Mouse (Mus musculus): Measurements from ENCODE around the gene Rbm8a2.
"Not testable (repeated sequence)": the region's sequence is repeated elsewhere in the genome, so short reads cannot be mapped to it uniquely, and the experiment has no call there.

Gene Rbm8a2

DNA sequence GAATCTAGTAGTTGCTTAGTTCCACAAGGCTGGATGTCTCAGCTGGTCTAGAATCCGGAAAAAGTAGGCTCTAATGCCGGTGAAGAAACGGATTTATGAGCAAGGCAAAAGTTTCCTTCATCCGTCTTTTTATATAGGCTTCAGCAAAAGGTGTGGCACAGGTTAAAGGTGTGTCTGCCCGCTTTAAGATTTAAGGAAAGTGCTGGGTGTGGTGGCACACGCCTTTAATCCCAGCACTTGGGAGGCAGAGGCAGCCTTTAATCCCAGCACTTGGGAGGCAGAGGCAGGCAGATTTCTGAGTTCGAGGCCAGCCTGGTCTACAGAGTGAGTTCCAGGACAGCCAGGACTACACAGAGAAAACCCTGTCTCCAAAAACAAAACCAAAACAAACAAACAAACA, at the start of gene Rbm8a2:
Gene Rbm8a2, minus strand, starts transcription at position 101 of the 400 bp plus-strand sequence.
- not testable (repeated sequence) for DNase-seq (ENCODE audit: low spot score in 2 of 2)

DNA sequence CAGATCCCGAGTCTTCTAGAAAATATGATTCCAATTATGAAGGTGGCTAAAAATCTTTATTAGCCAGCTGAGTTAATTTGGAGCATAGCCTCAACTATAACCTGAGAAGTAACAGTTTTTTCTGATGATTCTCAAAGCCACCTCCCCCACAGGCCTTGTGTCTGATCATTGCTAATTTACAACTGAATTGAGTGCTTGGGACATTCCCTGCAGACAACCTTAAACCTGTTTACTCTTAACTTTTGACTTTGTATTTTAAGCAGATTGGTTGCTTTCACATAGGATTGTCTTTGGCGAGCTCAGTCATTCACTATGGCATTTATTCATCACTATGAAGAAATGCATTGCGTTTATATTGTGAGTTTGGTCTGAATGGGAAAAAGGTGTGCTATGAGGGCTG, 49.5 kb upstream of the Rbm8a2 start:
- no peak for DNase-seq (ENCODE audit: low spot score in 2 of 2)

DNA sequence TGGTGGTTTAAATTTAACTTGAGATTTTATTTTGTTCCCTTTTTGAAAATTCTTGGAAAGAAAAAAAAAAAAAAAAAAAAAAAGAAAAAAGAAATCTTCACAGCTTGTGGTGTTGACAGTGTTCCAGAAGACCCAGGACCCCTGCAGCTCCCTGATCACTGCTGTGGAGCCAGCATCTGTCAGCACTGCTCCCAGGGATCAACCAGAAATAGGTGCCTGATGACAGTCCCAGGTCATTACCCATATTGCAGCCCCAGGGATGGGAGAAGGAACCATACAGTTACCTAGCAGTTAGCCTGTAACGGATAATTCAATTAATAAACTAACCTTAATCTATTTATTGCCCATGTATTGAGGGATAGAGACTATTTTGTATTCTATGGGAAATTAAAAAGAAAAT, 45.6 kb upstream of the Rbm8a2 start:
- DNase-seq (ENCODE audit: low spot score in 2 of 2): no peak

DNA sequence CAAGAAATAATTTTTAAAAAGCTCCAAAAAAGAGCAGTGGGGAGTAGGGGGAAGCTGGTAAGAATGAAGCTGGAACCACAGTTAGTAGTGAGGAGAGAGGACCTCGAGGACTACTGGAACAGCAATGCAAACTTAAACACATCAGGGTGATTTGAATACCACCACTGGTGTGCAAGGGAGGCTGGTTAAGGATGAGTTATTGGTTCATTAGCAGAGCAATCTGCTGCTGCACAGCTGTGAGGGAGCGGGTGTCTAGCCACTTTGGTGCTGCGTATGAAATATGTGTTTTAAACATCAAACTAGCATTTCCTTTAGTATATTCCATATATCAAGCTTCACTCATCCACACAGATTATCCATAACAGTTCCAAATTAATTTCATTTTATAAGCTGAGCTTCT, 39.6 kb upstream of the Rbm8a2 start:
- DNase-seq (ENCODE audit: low spot score in 2 of 2): no peak

DNA sequence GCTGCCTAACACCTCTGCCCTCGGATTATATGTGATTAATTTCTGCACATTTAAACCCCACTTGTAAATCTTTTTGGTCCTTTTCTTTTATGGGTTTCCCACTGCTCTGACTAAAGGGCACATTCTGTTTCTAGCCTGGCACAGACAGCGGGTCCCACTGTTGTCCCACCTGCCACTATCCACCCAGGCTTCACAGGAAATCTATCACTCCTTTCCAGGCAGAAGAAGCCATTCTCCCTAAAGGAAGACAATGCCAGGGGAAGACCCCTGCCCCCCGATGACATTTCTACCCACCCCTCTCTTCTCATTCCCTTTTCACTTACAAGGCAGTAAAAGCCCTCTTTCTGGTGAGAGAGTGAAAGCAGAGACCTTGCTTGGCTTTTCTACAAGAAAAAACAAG, 37.2 kb upstream of the Rbm8a2 start:
- no peak for DNase-seq (ENCODE audit: low spot score in 2 of 2)

DNA sequence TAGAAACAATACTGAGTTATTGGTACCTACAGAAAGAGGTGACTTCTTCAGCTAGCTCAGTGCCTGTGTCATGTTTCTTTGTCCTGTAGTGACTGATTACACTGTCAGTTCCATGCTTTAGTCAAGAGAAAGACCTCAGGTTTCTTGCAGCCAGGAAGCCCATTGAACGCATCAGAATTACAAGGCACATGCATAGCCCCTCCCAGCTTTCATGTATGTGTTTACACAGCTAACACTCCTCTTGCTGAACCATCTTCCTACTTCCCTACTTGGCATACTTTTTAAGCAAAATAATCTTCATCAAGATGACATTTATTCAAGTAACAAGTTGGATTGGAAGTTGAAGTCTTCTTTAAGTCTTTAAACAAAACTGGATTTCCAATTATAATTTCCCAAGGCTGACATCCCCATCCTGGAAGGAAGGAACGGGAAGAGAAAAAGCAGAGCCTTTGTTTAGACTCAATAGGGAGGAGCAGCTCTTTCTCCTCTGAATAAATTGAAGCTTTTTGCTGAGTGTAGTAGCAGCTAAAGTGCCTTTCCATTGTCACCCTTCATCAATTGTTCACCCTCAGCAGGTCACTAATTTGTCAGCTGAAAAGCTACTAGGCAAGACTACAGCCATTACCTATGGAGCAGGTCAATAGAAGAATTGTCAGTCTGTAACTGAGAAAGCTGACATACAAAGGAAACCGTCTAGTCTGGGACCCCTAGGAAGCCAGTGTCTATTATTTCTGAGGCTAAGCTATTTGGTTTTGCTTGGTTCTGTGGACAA, 34.8 kb upstream of the Rbm8a2 start:
- no peak for DNase-seq (ENCODE audit: low spot score in 2 of 2)

DNA sequence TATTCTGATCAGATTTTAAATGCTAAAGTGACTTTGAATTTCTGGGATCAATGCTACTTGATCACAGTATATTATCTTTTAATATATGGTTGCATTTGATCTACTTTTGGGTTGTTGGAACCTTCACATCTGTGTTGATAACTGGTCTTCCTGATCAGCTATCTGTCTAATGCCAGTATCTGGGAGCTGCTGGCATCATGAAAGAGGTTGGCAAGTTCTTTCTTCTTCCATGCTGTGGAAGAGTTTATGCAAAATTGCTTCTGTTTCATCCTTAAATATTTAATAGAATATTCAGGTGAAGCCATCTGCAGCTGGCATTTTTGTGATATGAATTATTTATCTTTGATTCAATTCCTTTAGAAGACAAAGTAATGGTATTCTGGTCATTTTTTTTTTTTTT, 32.6 kb upstream of the Rbm8a2 start:
- DNase-seq (ENCODE audit: low spot score in 2 of 2): no peak

DNA sequence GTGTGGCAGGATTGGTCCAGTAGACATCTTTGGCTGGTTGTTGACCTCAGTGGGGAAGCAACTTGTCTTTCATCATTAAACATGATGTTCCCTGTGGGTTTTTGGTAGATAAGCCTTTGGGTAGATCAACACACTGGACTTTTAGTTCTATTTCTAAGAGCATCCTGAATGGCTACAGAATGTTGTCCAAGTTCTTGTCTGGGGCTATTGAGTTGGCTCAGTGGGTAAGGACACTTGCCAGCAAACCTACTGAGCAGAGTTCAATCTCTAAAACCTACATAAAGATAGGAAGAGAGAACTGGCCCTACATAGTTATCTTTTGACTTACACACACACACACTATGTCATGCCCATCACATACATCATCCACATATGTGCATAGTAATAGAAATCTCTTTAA, 32.2 kb upstream of the Rbm8a2 start:
- DNase-seq (ENCODE audit: low spot score in 2 of 2): no peak

DNA sequence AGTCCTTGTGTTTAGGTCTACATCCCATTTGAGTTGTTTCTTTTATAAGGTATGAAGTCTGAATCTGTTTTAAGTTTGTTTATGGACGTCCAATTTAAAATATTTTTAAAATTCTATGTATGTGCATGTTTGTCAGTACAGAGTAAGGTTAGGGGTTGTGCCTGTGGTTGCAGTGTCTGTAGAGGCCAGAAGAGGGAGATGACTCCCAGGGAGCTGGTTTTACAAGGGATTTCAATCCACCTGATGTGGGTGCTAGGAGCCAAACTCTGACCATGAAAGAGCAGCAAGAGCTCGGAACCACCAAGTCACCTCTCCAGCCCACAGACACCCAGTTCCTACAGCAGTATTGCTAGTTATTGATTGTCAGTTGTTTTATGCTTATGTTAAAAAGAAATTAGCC, 29.5 kb upstream of the Rbm8a2 start:
- DNase-seq (ENCODE audit: low spot score in 2 of 2): no peak

DNA sequence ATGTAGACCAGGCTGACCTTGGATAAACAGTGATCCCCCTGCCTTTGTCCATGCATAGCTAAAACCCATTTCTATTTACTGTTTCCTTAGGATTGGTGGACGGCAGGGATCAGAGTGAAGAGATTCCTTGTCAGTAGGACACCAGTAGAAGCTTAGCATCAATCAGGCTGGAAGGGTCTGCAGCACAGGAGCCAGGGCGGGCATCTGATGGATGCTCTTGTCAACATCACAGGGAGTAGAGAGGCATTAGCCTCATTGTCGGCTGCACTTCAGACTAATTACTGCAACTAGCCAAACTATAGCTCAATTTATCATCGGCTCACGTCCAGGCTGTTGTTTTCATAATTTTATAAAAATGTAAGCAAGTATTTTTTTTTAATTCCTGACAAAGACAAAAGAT, 21.7 kb upstream of the Rbm8a2 start:
- no peak for DNase-seq (ENCODE audit: low spot score in 2 of 2)

DNA sequence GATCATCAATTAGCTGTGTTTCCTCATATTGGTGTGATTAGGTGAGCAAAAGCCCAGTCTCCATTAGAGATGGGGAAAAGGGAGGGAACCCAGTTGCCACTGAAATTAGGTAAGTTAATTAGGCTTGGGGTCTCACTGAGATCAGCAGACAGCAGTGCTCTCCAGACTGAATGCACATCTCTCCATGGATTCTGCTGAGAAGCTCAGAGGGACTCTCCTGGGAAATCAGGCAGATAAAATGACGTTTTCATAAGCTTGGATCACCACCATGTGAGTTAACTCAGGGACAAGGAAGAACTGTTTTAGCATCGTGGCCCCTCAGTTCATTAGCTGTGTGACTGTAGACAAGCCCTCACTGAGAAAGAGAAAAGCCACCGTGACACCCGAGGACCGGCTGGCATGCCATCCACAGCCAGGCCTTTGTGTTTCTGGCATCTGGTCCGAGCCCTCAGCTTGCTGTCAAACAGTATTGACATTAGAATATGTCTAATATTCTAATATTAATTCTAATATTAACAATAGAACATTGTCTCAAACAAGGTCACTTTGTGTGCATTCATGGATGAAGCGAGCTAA, 18.2 kb upstream of the Rbm8a2 start:
- DNase-seq (ENCODE audit: low spot score in 2 of 2): no peak

DNA sequence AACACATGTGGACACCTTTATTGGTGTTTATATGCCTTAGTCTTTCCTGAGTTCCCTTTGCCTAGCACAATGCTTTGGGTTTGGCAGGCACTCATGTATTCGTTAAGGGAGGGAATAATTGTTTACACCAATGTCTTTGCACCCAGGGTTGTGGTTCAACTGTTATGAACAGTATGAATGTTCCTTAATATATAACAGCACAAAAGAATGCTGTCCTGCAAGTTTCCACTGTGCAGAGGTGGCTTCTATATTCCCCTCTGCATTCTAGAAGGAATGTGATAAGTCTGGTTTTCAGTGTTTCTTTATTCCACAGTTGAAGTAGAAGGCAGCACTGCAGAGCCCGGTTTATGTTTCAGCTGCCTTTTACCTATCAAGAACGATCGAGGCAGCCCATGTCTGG, 10.0 kb upstream of the Rbm8a2 start:
- no peak for DNase-seq (ENCODE audit: low spot score in 2 of 2)

DNA sequence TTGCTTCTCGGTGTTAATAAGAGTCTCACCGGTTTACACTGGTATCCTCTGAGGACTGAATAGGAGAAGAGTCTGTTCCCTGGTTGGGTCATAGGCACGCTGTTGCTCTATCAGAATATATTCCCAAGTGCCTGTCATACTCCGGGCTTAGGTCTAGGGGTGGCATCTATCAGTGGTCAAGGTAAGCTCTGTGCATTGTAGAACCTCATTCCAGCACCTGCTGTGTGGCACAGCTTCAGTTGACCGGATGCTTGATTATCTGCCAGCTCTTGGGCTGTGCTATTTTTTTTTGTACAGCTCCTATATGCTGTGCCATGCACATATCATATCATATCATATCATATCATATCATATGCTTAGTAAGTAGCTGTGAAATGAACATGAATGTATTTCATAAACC, 9.5 kb upstream of the Rbm8a2 start:
- no peak for DNase-seq (ENCODE audit: low spot score in 2 of 2)

DNA sequence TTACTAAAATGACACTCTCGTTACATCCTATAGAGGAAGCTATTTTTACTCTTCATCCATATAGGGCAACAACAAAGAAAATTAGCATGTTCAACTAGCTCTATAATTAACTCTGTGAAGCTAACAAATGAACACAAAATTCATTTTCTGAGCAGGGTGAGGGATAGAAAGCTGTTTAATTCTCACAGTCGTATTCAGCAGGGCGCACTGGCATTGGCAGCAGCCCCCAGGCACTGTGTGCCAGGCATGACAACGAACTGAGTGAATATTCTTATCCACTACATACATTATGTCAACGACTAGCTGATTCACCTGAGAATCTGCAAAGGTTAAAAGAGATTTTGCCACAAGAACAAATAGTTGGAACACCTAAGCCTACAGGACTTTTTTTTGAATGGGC, 8.2 kb downstream of the Rbm8a2 start:
- DNase-seq (ENCODE audit: low spot score in 2 of 2): no peak

DNA sequence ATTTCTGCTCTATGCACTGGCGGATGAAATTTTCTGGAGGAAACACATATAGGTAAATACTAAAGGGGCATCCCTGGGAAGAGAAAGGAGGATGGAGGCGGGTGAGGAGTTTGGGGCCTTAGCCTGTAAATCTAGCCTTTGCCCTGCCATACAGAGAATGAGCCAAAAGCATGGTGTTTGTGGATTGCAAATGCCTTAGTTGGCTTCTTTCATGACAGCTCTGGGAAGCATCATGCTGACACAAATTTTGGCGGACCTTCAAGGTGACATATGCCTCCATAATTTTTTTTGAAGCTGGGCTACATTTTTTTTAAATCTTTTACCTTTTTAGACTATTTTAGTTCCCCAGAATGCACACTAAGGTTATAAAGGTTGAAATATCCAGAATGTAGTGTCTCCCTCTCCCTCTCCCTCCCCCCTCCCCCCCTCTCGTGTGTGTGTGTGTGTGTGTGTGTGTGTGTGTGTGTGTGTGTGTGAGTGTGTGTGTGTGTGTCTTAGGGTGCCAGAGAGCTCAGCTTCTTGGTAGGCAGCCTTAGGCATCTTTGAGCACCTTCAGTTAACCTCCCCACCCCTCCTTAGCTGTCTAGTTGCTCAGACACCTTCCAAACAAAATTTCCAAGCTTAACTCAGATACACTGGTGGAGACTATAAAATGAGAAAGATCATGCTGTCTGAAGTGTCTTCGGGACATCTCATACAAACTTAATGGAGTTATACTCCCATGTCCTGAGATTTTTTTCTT, 11.7 kb downstream of the Rbm8a2 start:
- DNase-seq (ENCODE audit: low spot score in 2 of 2): no peak

DNA sequence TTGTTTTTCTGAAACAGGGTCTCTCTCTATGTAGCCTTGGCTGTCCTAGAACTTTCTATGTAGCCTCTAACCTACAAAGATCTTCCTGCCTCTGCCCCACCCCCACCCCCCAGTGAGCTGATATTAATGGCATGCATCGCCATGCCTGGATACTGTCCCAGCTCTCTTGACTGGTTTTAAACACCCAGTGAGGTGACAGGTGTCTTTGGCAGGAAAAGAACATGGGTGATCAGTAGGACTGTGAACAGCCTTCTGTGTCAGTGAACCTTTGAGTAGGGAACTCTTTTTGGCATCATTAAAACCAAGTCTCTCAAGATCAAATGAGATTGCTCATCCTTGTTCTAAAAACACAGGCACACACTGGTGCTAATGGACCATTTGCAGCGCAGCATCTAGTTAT, 17.1 kb downstream of the Rbm8a2 start:
- no peak for DNase-seq (ENCODE audit: low spot score in 2 of 2)

DNA sequence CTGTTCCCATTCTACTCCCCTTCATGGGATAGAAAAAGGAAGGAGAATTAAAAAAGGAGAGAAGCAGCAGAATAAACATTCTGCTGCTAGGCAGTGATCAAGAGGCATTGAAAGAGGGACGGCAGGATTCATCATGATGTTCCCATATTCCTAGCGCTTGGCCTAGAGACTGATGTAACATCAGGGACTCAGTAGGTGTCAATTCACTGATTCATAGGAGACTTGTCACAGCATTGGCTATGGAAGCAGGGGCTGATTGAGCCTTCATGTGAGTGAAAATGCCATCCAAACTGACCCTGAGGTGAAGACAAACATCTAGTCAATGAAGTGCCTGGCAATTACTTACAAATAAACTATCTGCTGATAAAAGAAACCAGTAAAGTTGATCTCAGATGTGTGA, 28.1 kb downstream of the Rbm8a2 start:
- DNase-seq (ENCODE audit: low spot score in 2 of 2): no peak

DNA sequence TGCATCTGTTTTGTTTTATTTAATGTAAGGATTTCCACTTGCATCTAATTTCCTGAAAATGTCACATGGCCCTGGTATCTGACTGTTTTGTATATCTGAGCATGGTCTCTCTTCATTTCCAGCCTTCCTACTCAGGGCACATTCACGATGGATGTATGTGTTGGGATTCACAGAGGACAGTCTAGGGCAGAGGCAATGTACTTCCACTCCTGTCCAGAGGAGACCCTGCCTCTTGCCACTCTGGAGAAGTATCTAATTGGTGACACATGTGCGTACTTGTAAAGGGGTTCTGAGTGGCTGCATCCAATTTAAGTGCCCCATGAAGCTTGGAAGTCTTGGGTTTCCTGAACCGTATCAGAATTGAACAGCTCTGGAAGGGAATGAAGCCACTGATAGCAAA, 28.5 kb downstream of the Rbm8a2 start:
- no peak for DNase-seq (ENCODE audit: low spot score in 2 of 2)

DNA sequence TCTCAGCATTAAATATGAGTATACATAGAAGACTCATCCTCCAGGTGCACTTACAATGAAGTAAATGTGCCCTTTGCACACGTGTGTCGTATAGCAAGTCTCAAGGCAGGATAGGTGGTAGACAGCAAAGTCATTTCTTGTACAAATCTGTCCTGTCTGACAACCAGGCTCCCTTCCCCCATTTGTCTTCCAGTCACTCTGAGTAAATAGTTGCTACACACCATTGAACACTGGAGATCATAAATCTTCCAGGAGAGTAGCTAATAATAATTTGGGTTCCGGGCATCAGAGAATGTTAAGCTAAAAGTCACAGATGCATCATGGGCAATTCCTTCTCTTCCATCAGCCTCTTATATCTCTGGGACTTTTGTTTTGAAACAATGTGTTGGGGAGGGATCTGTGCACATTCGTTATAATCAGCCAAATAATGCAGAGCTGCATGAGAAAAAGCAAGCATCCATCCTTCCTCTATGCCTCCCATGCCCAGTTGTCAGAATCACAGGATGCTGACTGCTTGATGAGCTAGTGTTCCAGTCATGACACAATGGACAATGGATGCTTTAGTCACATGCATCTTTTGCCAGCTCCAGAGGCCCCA, 32.1 kb downstream of the Rbm8a2 start:
- no peak for DNase-seq (ENCODE audit: low spot score in 2 of 2)

DNA sequence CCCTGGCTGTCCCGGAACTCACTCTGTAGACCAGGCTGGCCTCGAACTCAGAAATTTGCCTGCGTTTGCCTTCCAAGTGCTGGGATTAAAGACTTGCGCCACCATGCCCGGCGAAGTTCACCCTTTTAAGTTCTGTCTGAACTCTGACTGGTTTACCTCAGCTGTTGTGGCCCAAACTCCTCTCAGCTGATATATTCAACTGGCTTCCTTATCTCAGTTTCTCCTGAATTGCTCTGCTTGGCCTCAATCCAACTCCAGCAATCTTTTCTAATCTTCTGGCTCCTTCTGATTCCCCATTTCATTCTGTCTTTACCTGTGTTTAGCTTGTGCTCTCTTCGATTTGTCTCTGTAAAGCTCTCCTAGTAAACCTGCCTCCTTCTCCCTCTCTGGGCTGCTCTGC, 35.7 kb downstream of the Rbm8a2 start:
- DNase-seq (ENCODE audit: low spot score in 2 of 2): no peak

DNA sequence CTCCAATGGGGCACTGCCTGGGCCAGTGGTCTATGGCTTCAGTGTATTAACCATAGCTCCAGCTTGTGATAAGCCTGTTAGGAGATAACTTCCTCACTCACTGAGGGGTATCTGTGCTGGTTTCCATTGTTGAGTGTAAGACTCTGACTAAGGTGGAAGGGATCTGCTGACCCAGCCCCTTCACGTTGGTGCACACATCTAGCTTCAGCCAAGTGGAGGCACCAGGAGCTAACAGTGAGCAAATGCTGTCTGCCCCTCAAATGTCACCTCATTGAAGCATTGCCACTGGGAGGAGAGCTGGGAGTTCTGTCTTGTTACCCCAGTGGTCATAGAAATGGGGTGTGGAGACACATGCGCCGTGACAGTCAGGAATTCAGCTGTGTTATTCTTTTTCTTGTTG, 40.2 kb downstream of the Rbm8a2 start:
- DNase-seq (ENCODE audit: low spot score in 2 of 2): no peak

DNA sequence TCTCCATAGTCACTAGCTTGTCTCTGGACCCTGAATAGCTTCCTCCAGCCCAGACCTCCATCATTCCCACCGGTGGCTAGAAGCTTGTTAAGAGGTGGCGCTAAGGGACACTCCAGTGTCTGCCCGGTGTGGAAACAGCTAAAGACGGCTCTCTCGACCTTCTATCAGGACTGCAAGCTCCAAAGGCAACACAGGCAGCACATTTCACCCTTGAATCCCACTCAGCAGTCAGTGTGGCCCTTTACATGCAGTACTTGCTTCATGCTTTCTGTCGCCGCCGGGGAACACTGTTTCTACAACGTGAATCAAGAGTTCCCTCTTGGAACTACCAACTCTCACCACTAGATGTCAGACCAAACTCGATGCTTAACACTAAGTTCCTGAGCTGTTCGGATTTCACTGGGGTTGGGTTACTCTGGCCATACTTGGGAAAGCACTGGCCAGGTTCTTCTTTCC, 42.6 kb downstream of the Rbm8a2 start:
- peak in 1 of 2 experiments; percentile 64 for DNase-seq (ENCODE audit: low spot score in 2 of 2)

DNA sequence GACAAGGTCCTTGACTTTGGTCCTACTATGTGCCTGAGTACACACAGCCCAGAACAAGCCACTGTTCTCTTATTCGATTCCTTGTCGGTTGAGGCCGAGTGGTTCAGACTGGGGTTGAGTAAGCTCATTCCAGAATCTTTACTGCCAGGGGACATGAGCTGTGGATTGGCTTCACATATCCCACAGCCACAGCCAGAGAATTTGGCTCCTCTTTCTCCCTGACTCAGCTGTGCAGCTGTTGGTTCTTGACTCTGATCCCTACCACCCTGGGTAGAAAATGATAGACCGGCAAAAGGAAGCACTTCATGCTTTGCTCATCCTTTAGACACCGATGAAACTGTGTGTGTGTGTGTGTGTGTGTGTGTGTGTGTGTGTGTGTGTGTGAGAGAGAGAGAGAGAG, 47.5 kb downstream of the Rbm8a2 start:
- no peak for DNase-seq (ENCODE audit: low spot score in 2 of 2)

Data from urinary bladder, postnatal 4 days (tissue).